Mouse (Mus musculus): Measurements from ENCODE around the gene Csn1s1. TPM values are rescaled to one million over a fixed set of nuclear protein-coding genes. Genes with fewer than 3 reads are reported as not detected.

Csn1s1 gene
- total RNA-seq (2021): not detected
- long read RNA-seq, experiment 1: 0 reads
- long read RNA-seq, experiment 2: 0 reads

GRCm38 (mm10) chr5:87665908-87666307 lies at the start of gene Csn1s1:
TSS of gene Csn1s1 (plus strand) at chr5:87666208.
- DNase-seq (ENCODE audit: low spot score in 2 of 2): no peak

- DNase-seq (ENCODE audit: low spot score in 2 of 2): no peak
These were observed 43.3 kb upstream of the Csn1s1 start for GRCm38 (mm10) chr5:87622681-87623080.

GRCm38 (mm10) chr5:87642787-87643186 lies 23.2 kb upstream of the Csn1s1 start:
- peak in 1 of 2 experiments; percentile 2 for DNase-seq (ENCODE audit: low spot score in 2 of 2)

- DNase-seq (ENCODE audit: low spot score in 2 of 2): no peak
These were observed 33.5 kb downstream of the Csn1s1 start, which contains the start of gene Csn2 for GRCm38 (mm10) chr5:87699530-87699929. TSS of gene Csn2 (minus strand) at chr5:87699630.

GRCm38 (mm10) chr5:87705891-87706290 lies 39.9 kb downstream of the Csn1s1 start:
- DNase-seq (ENCODE audit: low spot score in 2 of 2): no peak

Other genes starting within 250 kb of the Csn1s1 start
- not detected for gene Ugt2b38, start 242.0 kb upstream of the Csn1s1 start, total RNA-seq (2021)
- not detected for gene Ugt2a2, start 183.9 kb upstream of the Csn1s1 start, total RNA-seq (2021)
- gene Gm43638, start 179.4 kb upstream of the Csn1s1 start, total RNA-seq (2021): not detected
- gene Ugt2a1, start 175.3 kb upstream of the Csn1s1 start, total RNA-seq (2021): not detected
- not detected for gene Sult1b1, start 128.0 kb upstream of the Csn1s1 start, total RNA-seq (2021)
- gene Sult1d1, start 97.2 kb upstream of the Csn1s1 start, total RNA-seq (2021): not detected
- gene Sult1e1, start 74.6 kb upstream of the Csn1s1 start, total RNA-seq (2021): not detected
- gene Csn2, start 33.4 kb downstream of the Csn1s1 start, total RNA-seq (2021): not detected
- not detected for gene Csn1s2a, start 108.4 kb downstream of the Csn1s1 start, total RNA-seq (2021)
- gene Csn1s2b, start 141.9 kb downstream of the Csn1s1 start, total RNA-seq (2021): not detected
- not detected for gene Prr27, start 159.5 kb downstream of the Csn1s1 start, total RNA-seq (2021)
- not detected for gene Odam, start 218.8 kb downstream of the Csn1s1 start, total RNA-seq (2021)

All from layer of hippocampus, postnatal 14 days (tissue).